ENCODE assay signal across 21 mouse cellular contexts in genomic region chr10:80832818-80833217, GRCm38 (mm10). TPM values are rescaled to one million over a fixed set of nuclear protein-coding genes. Genes with fewer than 3 reads are reported as not detected.
"Had no signal": no experiment of that assay in that cellular context is flagged by ENCODE, and none has a peak within 500 bp of the region (broad histone marks: within the 10 kb centered on the region; RNA-seq: fewer than 3 reads in every experiment).

No protein-coding gene starts in this region.

- DNase-seq: liver, embryonic 13.5 days; liver, postnatal 0 days; lung, adult 2 months; lung, postnatal 14 days; lung, postnatal 36 days; midbrain, embryonic 14.5 days; right cerebral cortex, adult 18-20 months; right cerebral cortex, postnatal 25 days; right cerebral cortex, postnatal 4 days; spleen, adult 18-20 months; thymus, adult 2 months; thymus, postnatal 25 days; thymus, postnatal 4 days had no signal

- H3K4me3 ChIP-seq: liver, embryonic 13.5 days; liver, embryonic 15.5 days; lung, embryonic 15.5 days; midbrain, embryonic 12.5 days; neural tube, embryonic 12.5 days had no signal

- H3K27ac ChIP-seq: liver, embryonic 13.5 days; liver, embryonic 15.5 days; lung, embryonic 15.5 days; macrophage; midbrain, embryonic 12.5 days; neural tube, embryonic 12.5 days had no signal

- ATAC-seq: liver, postnatal 0 days; lung, postnatal 0 days had no signal

- H3K9me3 ChIP-seq: liver, embryonic 15.5 days; lung, embryonic 15.5 days; midbrain, embryonic 12.5 days had no signal

- H3K4me2 ChIP-seq: liver, embryonic 13.5 days; liver, embryonic 15.5 days; lung, embryonic 15.5 days; midbrain, embryonic 12.5 days; neural tube, embryonic 12.5 days had no signal

- H3K9ac ChIP-seq: liver, embryonic 13.5 days; liver, embryonic 15.5 days; liver, postnatal 0 days; lung, embryonic 15.5 days; midbrain, embryonic 12.5 days; neural tube, embryonic 12.5 days had no signal

RNA-seq across cellular contexts. Expression of gene Lingo3, which starts 11.0 kb away (rescaled TPM):
- polyA plus RNA-seq: liver, embryonic 13.5 days; liver, embryonic 15.5 days; liver, postnatal 0 days; lung, postnatal 0 days; macrophage; urinary bladder, adult 2 months had no signal

RNA-seq across cellular contexts. Expression of gene Jsrp1, which starts 19.5 kb away (rescaled TPM):
- polyA plus RNA-seq: liver, postnatal 0 days; macrophage; small intestine, adult 2 months; thymus, adult 2 months had no signal
